Mouse (Mus musculus) liver, postnatal 0 days (tissue): ENCODE data around the gene Papolg.

ENCODE experiments used
- CTCF ChIP-seq: sonication (generic); IDR thresholded peaks from 2 replicates; pipeline ENCODE4 v1.5.1; 2016; ENCODE audit warnings: antibody characterized with exemption, low read depth
- EP300 ChIP-seq: IDR thresholded peaks from 2 replicates; pipeline ENCODE4 v1.6.1; 2016; ENCODE audit warnings: antibody characterized with exemption, low read depth, mild to moderate bottlenecking

- TF ChIP-seq CTCF = no peak
- TF ChIP-seq EP300 = no peak
Observed at GRCm38 (mm10) chr11:23893556-23893955, 1.5 kb downstream of the Papolg start.
